Mouse (Mus musculus): ENCODE measurements around the gene Mfap2.

Gene Mfap2

DNA sequence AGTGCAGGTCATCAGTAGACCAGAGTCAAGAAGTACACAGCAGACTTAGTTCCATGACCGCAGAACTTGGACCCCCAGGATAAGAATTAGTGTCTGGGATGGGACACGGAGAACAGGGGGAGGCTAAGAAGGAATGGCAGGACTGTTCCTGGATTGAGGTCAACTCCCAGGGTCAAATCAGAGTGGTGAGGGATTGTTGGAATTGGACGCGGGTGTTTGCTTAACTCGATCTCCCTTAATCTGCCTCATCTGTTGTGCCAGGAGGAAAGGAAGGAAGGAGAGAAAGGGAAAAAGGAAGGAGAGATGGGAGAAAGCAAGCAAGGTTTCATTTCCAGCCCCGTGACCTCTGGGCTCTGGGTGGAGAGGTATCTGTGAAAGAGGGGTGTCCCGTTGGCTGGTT lies at the start of gene Mfap2:
TSS of gene Mfap2 (plus strand) at position 301 of the 400 bp plus-strand sequence.
- no peak for DNase-seq

DNA sequence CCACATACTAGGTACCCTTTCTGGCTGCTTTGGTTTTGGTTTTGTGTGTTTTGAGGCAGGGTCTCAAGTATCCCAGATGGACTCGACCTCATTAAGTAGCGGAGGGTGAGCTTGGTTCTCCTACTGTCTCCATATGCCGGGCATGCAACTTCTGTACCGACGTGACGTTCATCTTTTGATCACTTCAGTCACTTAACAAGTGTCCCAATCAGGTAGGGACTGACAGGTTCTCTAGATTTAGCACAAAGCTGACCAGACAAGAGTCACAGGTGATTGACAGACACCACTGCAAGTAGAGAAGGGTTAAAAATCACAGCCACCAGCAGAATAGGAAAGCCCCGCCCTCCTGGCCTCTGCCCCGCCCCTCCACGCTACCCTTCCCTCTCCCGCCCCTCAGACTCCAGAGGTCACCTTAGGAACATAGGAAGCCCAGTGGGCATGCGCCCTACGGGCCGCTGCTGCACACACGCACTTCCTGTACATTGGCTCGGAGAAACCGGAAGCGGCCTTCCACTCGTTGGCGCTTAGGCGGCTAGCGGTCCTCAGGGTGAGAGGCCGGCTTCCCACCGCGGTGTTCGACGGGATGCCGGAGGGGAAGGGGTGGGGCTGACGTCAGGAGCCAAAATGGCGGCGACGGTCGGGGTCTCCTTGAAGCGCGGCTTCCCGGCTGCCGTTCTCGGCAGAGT lies 49.3 kb upstream of the Mfap2 start, which contains the start of gene Sdhb:
TSS of gene Sdhb (plus strand) at position 423 of the 686 bp plus-strand sequence.
- peak; percentile 99 for DNase-seq

DNA sequence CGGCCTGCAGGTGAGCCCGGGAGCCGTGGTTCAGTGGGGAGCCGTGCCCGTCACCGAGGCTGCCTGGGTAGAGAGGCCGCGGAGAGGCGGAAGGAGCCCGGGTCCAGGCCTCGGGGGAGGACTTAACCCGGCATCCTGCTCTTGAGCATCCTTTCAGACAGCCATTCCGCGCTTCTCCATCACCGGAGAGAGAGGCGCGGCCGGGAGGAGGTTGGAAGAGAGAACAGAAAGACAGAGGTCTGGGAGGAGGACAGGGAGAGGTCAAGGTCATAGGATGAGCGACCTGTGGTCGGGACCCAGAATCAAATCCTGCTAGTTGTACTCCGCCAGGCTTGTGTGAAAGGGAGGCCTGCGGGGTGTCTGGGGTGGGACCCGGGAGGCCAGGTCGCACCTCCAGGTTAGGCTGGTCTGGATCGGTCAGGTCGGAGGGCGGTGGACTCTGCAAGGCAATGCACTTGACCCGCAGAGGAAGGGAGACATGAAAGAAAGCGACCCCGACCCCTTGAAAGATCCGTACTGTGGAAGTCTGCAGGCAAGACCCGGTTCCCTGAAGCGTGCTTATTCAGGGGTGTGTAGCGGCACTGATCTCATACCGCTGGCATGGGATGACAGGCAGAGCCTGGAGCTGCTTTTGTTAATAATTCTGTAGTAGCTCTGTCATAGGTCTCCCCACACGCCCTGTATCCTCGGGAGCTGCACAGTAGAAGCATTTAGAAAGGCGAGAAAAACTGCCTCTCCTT lies 48.6 kb upstream of the Mfap2 start:
- DNase-seq, result no peak

DNA sequence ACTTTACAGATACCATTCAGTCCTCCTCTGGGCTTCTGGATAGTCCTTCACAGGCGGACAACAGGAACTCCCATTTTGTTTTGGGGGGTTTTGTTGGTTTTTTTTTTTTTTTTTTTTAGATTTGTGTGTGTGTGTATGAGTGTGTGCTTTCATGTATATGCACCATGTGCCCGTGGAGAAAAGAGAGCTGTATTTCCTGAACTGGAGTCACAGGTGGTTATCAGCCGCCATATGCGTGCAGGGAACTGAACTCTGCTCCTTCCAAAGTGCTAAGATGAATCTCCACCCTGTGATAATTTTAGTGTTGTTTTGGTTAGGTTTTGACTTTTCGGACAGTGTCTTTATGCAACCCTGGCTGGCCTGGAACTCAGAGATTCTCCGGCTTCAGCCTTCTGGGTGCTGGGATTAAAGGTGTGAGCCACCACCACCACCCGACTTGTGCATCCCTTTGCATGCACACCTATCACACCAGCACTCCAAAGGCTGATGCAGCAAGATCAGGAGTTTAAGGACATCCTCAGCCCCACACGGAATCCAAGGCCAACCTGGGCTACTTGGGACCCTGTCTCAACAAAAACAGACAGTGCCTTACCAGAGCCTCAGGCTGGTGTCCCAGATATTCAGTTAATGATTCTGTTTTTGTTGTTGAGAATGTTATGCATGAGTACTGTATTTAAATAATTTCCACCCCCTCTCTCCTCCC lies 47.9 kb upstream of the Mfap2 start:
- no peak for DNase-seq

DNA sequence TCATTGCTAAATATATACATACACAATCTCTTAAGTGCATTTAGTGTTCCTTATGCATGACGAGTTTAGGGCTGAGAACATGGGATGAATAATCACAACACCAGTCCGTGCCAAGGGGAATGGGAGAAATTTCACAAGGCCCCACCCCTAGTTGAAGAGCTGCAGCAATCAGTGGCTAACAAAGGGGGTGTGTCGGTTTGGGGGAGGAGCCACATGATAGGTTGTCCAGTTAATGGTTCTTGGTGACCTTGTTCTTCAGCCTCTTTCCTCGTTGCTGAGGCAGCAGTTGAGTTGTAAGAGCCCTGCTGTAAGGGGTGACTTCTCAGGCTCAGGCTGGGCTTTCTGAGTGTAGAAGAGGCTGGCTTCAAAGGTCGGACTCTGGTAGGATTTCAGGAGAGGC lies 47.3 kb upstream of the Mfap2 start:
- DNase-seq, result no peak

DNA sequence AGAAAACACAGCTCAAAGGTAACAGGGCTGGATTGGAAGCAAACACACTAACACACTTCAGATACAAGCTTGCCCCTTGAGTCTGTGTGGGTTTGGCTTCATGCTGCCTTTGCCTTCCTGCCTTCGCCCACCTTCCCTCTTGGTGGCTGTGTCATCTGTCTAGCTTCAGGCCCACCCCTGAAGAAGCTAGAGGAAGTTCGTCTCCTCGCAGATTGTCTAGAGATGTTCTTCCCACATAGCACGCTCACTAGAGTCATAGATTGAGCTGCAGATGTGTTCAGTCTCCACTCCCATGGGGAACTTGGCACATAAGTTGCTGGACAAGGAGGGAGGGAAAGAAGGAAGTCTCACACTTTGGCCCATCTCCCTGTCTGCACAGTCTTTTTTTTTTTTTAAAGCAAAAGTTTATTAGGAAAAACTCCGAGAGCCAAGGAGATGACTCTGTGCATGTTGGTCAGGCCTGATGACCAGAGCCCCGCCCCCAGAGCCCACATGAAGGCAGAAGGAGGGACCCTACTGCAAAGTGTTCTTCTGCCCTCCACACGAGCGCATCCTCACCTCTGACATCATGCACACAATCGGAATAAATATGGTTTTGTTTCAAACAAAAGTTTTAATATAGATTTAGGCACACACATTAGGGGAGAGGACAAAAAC lies 46.1 kb upstream of the Mfap2 start:
- DNase-seq, result peak; percentile 72

DNA sequence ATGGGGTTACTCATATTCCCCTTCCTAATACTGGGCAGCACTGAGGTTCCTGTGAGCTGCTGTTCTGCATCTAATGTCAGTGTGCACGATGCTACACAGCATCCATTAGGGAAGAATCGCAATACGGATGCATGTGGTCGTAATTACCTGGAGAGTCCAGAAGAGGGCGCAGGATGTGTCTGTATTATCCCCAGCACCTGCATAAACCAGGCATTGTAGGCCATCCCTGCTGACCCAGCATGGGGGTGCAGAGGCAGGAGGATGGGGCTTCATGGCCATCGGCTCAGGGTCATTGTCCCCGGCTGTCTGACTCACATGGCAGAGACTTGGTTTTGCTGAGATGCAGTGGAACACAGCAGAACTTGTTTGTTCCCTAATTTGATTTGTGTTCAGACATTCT lies 45.6 kb upstream of the Mfap2 start:
- DNase-seq, result peak; percentile 82

DNA sequence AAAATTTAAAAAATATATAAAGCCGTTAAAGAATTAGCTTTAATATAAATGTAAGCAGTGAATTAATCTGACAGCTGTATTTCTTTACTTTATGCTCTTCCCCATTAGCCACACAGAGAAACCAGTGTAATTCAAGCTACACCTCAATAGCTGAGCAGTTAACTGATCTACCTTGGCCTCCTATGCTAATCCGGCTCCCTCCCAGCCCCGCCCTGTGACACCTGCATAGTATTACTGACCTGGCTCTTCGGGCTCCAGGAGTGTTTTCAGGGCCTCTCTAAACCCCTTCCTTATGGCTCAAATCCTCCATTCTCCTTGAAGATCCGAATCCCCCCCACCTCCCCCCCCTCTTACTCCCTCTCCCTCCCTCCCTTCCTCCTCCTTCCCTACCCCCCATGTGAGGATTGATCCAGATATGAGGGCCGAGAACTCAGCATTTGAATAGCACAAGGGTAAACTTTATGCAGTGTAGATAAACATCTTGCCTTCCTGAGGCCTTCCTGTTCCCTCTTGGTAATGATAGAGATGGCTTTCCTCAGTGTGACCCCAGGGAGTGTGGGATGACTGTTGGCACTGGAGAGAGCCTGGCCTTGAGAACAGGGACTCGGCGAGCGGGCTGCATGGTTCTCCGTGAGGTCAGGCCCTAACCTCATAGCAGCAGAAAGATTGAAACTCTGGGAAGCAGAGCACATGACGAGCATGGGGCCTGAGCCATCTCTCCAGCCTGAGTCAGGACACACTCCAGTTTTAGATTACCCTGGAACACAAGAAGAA lies 42.6 kb upstream of the Mfap2 start:
- DNase-seq, result no peak

DNA sequence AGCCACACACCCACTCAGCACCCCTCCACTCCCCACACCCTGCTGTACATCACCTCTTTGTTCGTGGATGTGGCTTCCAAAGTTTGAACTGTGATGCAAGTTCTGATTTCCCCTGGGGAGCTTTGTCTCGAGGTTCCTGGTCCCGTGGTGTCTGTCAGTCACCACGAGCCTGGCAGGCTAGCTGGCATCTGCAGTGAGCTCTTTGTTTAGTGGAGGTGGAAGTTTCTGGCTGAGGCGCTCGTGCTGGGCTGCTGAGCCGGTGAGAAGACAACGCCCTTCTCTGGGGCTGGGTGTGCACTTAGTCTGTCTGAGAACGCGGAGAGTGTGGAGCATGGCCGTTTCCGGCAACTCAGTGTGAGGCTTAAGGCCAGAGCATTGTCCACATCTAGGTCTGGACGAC lies 38.5 kb upstream of the Mfap2 start:
- peak; percentile 69 for DNase-seq

DNA sequence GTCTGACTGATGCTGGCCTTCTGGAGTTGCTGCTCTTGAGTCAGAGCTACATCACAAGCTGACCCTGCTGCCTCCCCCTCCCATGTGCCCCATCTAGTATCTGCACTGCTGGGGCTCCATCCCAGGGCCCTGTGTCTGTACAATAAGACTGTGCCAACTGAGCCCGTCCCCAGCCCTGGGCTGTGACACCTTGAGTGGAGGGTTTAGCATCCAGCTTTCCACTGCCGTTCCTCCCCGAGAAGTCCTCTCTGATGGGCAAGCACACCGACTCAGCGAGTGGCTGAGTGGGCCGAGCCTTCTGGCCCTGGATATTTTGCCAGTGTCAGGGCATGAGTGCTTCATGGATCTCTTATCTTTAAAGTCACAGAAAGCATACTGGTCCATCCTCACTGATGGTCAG lies 35.8 kb upstream of the Mfap2 start:
- DNase-seq, result no peak

DNA sequence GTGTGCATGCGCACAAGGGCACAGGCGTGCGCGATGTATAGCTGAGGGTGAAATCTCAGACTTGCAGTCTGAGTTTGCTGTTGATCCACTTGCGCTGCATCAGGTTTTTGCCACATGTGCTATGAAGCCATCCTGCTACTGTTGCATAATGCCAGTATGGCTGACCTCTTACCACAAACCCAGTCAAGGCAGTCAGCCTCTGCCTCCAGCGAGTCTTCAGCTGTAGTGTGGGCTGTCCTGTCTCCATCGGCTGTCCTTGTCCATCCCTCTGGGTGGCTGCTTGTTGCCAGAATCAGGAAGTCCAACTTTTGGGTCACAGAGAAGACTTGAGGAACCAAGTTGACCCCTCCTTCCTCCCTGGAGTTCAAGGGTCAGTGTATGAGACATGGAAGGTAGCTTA lies 34.9 kb upstream of the Mfap2 start:
- DNase-seq, result peak; percentile 61

DNA sequence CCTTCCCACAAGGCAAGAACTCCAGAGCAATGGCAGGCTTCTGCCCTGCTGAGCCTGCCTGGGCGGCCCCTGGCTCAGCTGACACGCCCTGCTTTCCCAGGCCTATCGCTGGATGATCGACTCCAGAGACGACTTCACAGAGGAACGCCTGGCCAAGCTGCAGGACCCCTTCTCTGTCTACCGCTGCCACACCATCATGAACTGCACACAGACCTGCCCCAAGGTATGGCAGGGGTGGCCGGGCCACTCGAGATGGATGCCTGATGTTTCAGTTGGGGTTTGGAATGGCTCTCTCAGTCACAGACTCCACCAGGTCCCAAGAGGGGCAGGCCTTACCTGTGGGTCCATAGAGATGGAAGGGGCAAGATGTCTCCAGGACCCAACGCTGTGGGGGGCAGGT lies 32.9 kb upstream of the Mfap2 start:
- no peak for DNase-seq

DNA sequence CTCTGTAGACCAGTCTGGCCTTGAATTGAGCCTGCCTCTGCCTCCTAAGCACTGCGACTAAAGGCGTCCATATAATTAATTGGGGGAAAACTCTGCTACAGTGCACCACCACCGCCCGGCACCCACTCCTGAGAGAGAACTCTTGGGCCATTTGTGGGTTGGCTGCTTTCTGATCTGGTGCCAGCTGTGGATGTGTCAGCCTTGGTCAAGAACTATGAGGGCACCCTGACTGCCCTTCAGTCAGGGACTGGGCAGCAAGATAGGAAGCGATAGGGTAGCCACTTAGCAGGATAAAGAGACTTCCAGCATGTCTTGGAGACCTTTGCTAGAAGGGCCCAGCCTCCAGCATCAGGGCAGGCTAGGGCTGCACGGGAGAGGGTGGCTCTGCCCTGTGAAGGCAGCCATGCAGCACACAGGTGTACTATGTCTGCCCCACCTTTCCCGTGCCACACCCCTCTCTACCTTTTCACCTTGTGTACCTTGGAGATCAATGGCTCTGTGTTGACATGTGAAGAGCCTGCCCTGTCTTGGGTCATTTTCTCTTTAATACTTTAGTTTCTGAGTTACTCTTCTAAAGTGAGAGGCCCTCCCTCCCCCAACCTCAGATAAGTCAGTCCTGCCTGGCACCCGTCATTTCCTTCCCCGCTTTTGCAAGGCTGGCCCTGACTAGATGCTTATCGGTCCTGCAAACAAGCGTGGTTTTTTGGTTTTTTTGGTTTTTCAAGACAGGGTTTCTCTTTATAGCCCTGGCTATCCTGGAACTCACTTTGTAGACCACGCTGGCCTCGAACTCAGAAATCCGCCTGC lies 32.1 kb upstream of the Mfap2 start:
- DNase-seq, result no peak

DNA sequence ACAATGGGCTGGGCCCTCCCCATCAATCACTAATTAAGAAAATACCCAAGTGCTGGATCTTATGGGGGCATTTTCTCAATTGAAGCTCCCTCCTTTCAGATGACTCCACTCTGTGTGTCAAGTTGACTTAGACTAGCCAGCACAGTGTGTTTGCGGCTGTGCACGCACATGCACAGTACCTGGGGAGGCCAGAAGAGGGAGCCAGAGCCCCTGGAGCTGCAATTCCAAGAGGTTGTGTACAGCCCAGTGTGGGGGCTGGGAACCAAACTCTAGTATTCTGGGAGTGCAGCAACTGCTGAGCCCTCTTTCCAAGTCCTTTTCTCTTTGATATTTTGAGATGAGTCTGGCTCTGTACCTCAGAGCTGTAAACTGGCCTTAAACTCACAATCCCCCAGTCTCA lies 28.6 kb upstream of the Mfap2 start:
- DNase-seq, result no peak

DNA sequence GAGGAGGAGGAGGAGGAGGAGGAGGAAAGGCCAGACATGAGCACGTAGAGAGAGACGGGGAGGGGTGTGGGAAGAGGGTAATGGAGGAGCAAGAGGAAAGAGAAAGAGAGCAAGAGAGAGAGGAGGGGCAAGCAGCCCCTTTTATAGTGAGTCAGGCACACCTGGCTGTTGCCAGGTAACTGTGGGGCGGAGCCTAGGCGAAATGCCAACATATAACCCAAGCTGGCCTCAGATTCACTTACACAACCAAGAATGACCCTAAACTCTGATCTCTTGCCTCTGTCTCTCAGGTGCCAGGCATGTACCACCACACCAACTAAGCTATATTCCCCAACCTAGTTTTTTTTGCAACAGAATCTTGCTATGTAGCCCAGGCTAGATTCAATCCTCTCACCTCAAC lies 27.4 kb upstream of the Mfap2 start:
- DNase-seq, result no peak

DNA sequence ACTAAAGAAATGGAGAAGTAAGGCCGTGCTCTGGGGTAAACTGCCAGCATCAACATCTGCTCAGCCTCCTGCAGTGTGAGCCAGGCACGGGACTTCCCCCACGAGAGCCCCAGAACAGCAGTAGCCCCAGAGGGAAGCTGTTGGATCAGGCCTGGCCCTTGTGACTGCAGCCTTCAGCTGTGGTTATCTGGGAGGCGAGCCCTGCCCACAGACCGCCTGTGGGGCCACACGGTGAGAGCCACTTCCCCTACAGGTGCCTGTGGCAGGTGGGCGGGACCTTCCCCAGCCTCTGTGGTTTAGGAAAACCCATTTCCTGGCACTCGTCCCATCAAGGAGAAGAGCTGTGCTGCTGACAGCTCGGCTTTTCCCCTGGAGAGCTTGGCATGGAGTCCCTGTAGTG lies 26.8 kb upstream of the Mfap2 start:
- DNase-seq, result peak; percentile 88

DNA sequence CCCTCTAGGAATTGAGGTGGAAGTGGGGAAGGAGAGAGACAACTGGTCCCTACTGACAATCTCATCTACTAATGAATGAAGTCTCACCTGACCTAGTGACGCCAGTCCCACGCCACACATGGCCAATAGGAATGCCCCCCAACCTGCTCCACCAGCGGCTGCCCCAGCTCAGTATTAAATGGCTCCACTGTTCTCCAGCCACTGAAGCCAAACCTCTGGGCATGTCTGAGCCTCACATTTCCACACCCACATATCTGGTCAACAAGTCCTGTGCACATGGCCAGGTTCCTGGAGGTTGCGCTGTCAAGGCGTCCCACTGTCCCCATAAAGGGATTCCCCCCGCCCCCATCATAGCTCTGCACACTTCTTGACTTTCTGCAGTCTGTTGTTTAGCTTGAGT lies 25.7 kb upstream of the Mfap2 start:
- no peak for DNase-seq

DNA sequence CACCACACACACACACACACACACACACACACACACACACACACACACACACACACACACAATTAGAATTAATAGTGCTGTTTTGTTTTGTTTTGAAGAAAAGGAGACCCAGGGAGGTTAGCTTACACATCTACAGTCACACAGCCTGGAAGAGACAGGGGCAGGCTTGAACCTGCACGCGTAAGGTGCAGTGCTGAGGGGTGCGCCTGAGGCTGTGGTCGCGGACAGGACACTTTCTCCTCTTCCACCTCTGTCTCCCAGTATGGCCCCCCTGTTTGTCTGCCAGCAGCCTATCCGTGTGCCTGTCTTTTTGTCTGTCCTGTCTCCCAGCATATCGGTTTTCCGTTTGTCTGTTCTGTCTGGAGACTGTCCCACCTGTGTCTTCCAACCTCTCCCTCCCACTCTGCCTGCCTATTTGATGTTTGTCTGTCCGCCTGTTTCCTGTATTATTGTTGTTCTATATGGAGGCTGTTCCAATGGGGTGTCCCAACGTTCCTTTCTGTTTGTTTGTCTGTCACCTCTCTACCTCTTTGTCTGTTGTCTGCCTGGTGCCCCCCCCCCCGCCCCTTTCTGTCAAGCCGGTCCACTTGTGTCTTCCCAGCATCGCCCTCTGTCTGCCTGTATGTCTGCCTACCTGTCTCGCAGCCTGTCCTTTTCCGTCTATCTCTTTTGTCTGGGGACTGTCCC lies 24.1 kb upstream of the Mfap2 start:
- DNase-seq, result no peak

DNA sequence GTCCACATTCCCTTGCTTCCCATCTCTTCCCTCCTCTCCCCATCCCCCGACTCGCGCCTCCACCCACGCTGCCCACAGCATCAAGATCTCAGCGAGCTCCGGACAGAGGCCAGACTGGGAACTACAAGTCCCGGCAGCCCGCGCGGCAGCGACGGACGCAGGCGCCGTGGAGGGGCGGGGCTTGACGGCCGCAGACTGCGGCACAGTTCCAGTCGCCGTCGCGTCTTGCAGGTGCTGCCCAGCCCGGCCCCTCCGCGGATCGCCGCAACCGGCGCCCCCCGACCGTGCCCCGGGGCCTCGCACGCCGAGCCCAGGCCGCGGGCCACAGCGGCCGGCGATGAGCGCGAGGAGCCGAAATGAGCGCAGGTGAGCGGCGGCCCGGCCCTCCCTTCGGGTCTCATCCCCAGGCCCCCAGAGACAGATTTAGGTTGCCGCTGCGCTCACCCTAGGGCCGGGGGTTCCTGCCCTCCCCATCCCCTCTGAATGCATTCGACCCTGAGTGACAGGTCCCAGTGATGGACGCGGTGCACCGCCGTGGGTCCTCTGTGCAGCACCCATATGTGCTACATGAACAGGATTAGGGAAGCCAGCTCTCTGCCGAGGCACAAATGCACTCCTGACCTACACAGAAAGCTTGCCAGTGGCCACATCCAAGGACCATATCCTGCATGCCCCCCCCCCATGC lies 23.4 kb upstream of the Mfap2 start, which contains the start of gene Atp13a2:
TSS of gene Atp13a2 (plus strand) at position 163 of the 685 bp plus-strand sequence.
- peak; percentile 92 for DNase-seq

DNA sequence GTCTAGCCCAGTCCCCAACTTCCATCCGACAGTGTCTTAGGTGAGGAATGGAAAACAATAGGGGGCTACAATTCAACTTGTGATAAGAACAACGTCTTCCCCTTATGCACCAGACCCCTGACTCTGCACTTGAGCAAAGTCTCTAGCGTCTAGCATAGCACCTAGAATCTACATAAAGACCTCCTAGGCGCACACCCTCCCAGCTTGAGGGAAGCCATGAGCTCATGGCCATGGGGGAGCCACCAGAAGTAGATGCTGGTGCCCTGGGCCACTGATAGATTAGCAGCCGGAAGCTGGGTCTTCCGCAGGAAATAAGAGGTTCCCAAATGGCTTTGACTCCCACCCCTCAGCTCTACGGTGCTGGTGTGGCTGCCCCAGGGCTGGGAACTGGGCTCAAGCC lies 22.7 kb upstream of the Mfap2 start:
- DNase-seq, result no peak

Data from layer of hippocampus, adult 9-11 months (tissue).